Mouse (Mus musculus) heart, postnatal 0 days (tissue): ENCODE results near the gene Asb1. TPM values are rescaled to one million over a fixed set of nuclear protein-coding genes. Genes with fewer than 3 reads are reported as not detected.

ENCODE experiments used
- ATAC-seq: fragments of 200-750 bp; cut with Nextera tagmentation; 2 replicates; pipeline ENCODE4 v1.8.0; 2017; ENCODE audit warnings: low read depth, moderate number of reproducible peaks, moderate library complexity; ENCODE audit not compliant: insufficient read depth
- DNase-seq: peaks from one replicate; pipeline ENCODE4 v3.0.0-alpha.2; 2016; ENCODE audit warnings: low spot score
- H3K27ac ChIP-seq: fragments of 300-500 bp; sonication (generic); 2 replicates; pipeline ENCODE4 v1.5.1; 2014; ENCODE audit warnings: low read depth, mild to moderate bottlenecking
- H3K27me3 ChIP-seq: fragments of 300-500 bp; sonication (generic); 2 replicates; pipeline ENCODE4 v1.6.1; 2014; ENCODE audit warnings: low read length, mixed read lengths; ENCODE audit not compliant: control insufficient read depth, insufficient read depth
- H3K36me3 ChIP-seq: fragments of 300-500 bp; sonication (generic); replicated peaks from 2 replicates; pipeline ENCODE4 v1.6.1; 2014; ENCODE audit warnings: low read length, mixed read lengths; ENCODE audit not compliant: control insufficient read depth, insufficient read depth
- H3K4me1 ChIP-seq: fragments of 300-500 bp; sonication (generic); 2 replicates; pipeline ENCODE4 v1.6.1; 2014; ENCODE audit warnings: antibody characterized with exemption; ENCODE audit not compliant: control insufficient read depth, insufficient read depth
- H3K4me2 ChIP-seq: fragments of 300-500 bp; sonication (generic); 2 replicates; pipeline ENCODE4 v1.6.1; 2014; ENCODE audit warnings: low read depth, mild to moderate bottlenecking, low read length, moderate library complexity
- H3K4me3 ChIP-seq: fragments of 300-500 bp; sonication (generic); 2 replicates; pipeline ENCODE4 v1.5.1; 2014; ENCODE audit warnings: low read depth, low read length
- H3K9ac ChIP-seq: fragments of 300-500 bp; sonication (generic); replicated peaks from 2 replicates; pipeline ENCODE4 v1.6.1; 2014; ENCODE audit warnings: low read depth, low read length, mixed read lengths
- H3K9me3 ChIP-seq: fragments of 300-500 bp; sonication (generic); replicated peaks from 2 replicates; pipeline ENCODE4 v1.6.1; 2016; ENCODE audit warnings: low read length; ENCODE audit not compliant: control insufficient read depth
- CTCF ChIP-seq: IDR thresholded peaks from 2 replicates; pipeline ENCODE4 v1.5.1; 2016; ENCODE audit warnings: antibody characterized with exemption, control low read depth, low read depth
- EP300 ChIP-seq: IDR thresholded peaks from 2 replicates; pipeline ENCODE4 v1.6.1; 2016; ENCODE audit warnings: antibody characterized with exemption, low read depth
- WGBS: fragments of 180-500 bp; shearing (Covaris S2); extraction: QIAGEN DNeasy Blood & Tissue Kit; methylation state at CpG from one replicate; pipeline ENCODE4 v1.1.7; 2014; 5-methylcytosine and 5-hydroxymethylcytosine counted together
- polyA plus RNA-seq: library from polyadenylated mRNA; unstranded; fragments of >200 nt; fragmentation: Nextera tagmentation; extraction: Ambion mirVana; gene quantifications from 2 replicates; pipeline ENCODE4 v1.2.1, GENCODE M21; 2015
- total RNA-seq: library from RNA; depleted of rRNA; stranded (reverse); fragments of >200 nt; gene quantifications from 2 replicates; pipeline ENCODE4 v1.2.3, GENCODE M21; 2014; ENCODE audit warnings: low replicate concordance

Gene Asb1
- total and polyA plus RNA-seq, 2 experiments from 2014 or later = 4.6 to 19.0 TPM

DNA sequence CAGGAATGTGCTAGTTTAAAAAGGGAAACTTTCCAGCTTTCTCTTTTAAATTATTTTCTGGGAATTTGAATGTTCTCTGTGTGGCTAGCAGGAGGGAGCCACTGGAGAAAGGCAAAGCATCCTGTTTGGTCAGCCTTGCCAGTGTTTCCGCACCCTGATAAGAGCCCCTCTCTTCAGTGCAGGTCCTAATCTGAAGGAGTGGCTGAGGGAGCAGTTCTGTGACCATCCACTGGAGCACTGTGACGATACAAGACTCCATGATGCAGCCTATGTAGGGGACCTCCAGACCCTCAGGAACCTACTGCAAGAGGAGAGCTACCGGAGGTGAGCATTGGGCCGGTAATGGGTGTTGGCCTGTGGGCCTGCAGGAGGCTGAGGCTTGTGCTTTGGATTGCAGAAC is 3.6 kb downstream of the Asb1 start:
- Histone ChIP-seq H3K4me2 (no peak overlapping the region), H3K4me1 (peaks cover 16% of the 10 kb centered on the region), H3K9me3 (no peaks in the 10 kb centered on the region), H3K27me3 (peaks cover 4% of the 10 kb centered on the region; the same call in 1 of the 2 replicates), H3K4me3 (no peak overlapping the region), H3K9ac (no peak overlapping the region), H3K27ac (no peak overlapping the region), H3K36me3 (peaks cover 36% of the 10 kb centered on the region)
- no peak for ATAC-seq
- WGBS = 67% methylated on average over 4 of the region's 4 CpGs
- no peak for TF ChIP-seq EP300
- no peak for TF ChIP-seq CTCF
- DNase-seq = no peak

DNA sequence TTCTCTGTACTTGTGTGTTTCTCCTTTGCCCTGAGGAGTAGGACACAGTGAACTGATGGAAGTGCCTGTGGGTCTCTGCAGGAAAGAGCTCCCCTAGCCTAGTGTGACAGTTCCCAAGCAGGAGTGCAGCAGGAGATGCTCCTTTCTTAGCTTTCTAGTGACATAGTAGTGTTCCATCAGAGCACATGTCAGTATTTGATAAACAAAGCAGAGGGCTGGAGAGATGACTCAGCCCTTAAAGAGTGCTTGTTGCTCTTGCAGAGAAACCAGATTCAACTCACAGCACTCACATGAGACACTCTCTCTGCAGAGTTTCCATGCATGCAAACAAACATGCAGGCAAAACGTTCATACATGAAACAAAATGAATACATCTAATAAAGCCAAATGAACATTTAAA is 4.9 kb downstream of the Asb1 start:
- no peaks in the 10 kb centered on the region for H3K27me3 ChIP-seq
- H3K27ac ChIP-seq = no peak overlapping the region
- peaks cover 9% of the 10 kb centered on the region; the same call in 1 of the 2 replicates for H3K4me1 ChIP-seq
- ATAC-seq (no peak), DNase-seq (no peak)
- no peak overlapping the region for H3K4me3 ChIP-seq
- H3K9me3 ChIP-seq = no peaks in the 10 kb centered on the region
- no peak overlapping the region for H3K9ac ChIP-seq
- 68% methylated on average over 1 of the region's 1 CpGs for WGBS
- no peak overlapping the region for H3K4me2 ChIP-seq
- TF ChIP-seq EP300 = no peak
- TF ChIP-seq CTCF = no peak
- H3K36me3 ChIP-seq = peaks cover 40% of the 10 kb centered on the region

DNA sequence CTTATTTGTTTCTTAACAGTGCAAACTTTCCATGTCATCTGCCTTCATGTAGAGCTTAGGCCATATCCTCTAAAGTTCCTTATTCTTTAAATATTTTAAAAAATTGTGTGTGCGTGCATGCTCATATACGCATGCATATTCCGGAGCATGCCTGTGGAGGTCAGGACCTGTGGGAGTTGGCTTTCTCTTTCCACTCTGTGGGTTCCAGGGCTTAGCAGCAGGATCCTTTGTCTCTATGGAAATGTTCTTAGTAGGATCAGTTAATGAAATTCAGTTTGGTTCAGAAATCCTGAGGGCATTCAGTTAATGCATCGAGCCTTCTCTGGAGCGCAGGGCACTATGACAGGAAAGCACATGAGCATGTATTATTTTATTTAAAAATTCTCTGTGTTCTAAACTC is 7.2 kb downstream of the Asb1 start:
- no peak for DNase-seq
- Histone ChIP-seq H3K9me3 (no peaks in the 10 kb centered on the region), H3K4me3 (no peak overlapping the region), H3K27me3 (no peaks in the 10 kb centered on the region), H3K9ac (no peak overlapping the region), H3K4me1 (no peaks in the 10 kb centered on the region), H3K27ac (no peak overlapping the region), H3K36me3 (peaks cover 48% of the 10 kb centered on the region), H3K4me2 (no peak overlapping the region)
- no peak for ATAC-seq
- 96% methylated on average over 5 of the region's 5 CpGs for WGBS
- TF ChIP-seq CTCF (no peak), EP300 (no peak)

DNA sequence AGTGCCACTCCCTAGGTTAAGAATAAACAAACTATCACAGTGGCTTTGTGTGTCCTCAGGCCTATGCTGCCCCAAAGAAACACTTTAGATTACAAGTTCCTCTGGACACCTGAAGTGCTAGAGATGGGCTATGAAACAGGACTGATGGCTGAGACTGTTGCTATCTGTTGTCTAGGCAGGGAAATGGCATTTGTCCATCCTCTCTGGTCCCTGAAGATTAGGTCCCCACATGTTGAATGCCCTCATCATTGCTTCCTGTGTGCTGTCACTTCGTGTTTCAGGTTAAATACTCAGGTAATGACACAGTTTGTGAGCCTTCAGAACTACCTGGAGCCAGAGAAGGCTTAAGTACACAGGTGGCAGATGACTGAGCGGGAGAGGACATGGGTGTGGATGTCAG is 8.7 kb downstream of the Asb1 start:
- no peaks in the 10 kb centered on the region for H3K9me3 ChIP-seq
- ATAC-seq (no peak), DNase-seq (no peak)
- H3K4me3 ChIP-seq = no peak overlapping the region
- WGBS = 71% methylated on average over 2 of the region's 2 CpGs
- peaks cover 57% of the 10 kb centered on the region for H3K36me3 ChIP-seq
- no peak for TF ChIP-seq CTCF
- TF ChIP-seq EP300 = no peak
- H3K9ac ChIP-seq = no peak overlapping the region
- no peaks in the 10 kb centered on the region for H3K27me3 ChIP-seq
- H3K27ac ChIP-seq = no peak overlapping the region
- no peak overlapping the region for H3K4me2 ChIP-seq
- no peaks in the 10 kb centered on the region for H3K4me1 ChIP-seq

DNA sequence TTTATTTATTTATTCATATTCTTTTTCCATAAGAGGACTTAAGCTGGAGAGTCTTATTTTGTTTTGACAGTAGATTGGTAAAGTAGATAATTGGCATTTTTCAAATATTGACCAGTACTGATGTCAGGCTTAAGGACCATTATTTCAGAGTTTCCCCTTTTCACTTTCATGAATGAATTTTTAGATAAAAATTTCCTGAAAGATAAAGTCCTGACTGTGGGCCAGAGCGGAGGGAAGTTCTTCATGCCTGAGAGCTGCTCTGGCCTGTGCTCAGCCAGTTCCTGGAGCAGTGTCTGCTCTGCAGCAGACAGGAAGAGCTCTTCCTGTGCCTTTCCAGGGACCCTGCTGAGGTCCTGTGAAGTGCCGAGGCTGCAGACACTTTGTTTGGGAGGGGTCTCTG is 16.8 kb downstream of the Asb1 start:
- Histone ChIP-seq H3K4me2 (no peak overlapping the region), H3K36me3 (peaks cover 54% of the 10 kb centered on the region), H3K27ac (no peak overlapping the region), H3K9me3 (no peaks in the 10 kb centered on the region), H3K4me1 (no peaks in the 10 kb centered on the region), H3K27me3 (no peaks in the 10 kb centered on the region), H3K4me3 (no peak overlapping the region), H3K9ac (no peak overlapping the region)
- 54% methylated on average over 2 of the region's 2 CpGs for WGBS
- no peak for ATAC-seq
- DNase-seq = no peak
- no peak for TF ChIP-seq EP300
- TF ChIP-seq CTCF = no peak

DNA sequence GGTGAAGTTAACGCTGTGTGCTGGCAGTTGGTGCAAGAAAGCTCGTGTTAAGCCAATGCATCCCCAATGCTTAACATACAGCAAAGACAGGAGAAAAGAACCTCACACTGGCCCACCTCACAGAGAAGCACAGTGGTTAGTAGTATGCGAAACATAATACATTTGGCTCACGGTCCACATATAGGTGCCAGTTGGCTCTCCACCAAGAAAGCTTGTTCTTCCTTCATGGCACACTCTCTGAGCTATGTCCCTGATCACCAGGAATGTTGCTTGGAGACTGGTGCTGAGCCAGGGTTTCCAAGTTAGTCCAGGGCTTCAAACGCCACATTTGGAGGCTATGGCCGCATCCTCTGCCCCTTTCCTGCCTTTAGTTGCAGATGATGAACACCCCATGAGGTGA is 20.9 kb downstream of the Asb1 start:
- H3K27ac ChIP-seq = no peak overlapping the region
- H3K27me3 ChIP-seq = 0 out of 2 replicates have a peak, but pooled peaks cover 4% of the 10 kb centered on the region
- 68% methylated on average over 6 of the region's 6 CpGs for WGBS
- no peak for TF ChIP-seq EP300
- no peak for TF ChIP-seq CTCF
- H3K4me1 ChIP-seq = no peaks in the 10 kb centered on the region
- no peak overlapping the region for H3K4me3 ChIP-seq
- no peak for ATAC-seq
- H3K9ac ChIP-seq = no peak overlapping the region
- peaks cover 23% of the 10 kb centered on the region for H3K36me3 ChIP-seq
- no peaks in the 10 kb centered on the region for H3K9me3 ChIP-seq
- DNase-seq = no peak
- H3K4me2 ChIP-seq = no peak overlapping the region
